Comparison of ENCODE assay signal across 8 mouse cellular contexts in genomic region chr15:89373027-89373761, GRCm38 (mm10). TPM values are rescaled to one million over a fixed set of nuclear protein-coding genes. Genes with fewer than 3 reads are reported as not detected.
DNase-seq lines count a peak whose midpoint lies in the region; ATAC-seq lines count a peak whose summit lies in the region.

No protein-coding gene starts in this region.

- H3K27me3 ChIP-seq in intestine, embryonic 14.5 days (replicated peaks; ENCODE audit: control insufficient read depth, insufficient read depth, low read length), result peaks cover 22% of the 10 kb centered on the region

- peak; percentile 80 for ATAC-seq in intestine, embryonic 14.5 days (replicated peaks; ENCODE audit: low FRiP score, low TSS enrichment, low read depth)
- ATAC-seq in megakaryocyte progenitor cell, adult 5-6 weeks (replicated peaks; ENCODE audit: poor library complexity), result peak; percentile 73

- peaks cover 11% of the 10 kb centered on the region for H3K4me1 ChIP-seq in intestine, embryonic 14.5 days (replicated peaks; ENCODE audit: control insufficient read depth, insufficient read depth, low read length)

- peak overlapping the region; percentile 70 for H3K9ac ChIP-seq in intestine, embryonic 14.5 days (ENCODE audit: low read length)

- WGBS in intestine, embryonic 14.5 days, result 2% methylated on average over 35 of the region's 35 CpGs

- H3K36me3 ChIP-seq in intestine, embryonic 14.5 days (ENCODE audit: control insufficient read depth, insufficient read depth, low read length), result peaks cover 45% of the 10 kb centered on the region

- no peaks in the 10 kb centered on the region for H3K9me3 ChIP-seq in intestine, embryonic 14.5 days (ENCODE audit: control insufficient read depth, low read length)

- DNase-seq in adrenal gland, adult 18-20 months (ENCODE audit: low spot score in 2 of 2), result peak; percentile 76 to 84
- peak; percentile 89 for DNase-seq in embryo, embryonic 11 days
- peak; percentile 80 for DNase-seq in gastrocnemius, postnatal 25 days
- peak; percentile 93 for DNase-seq in intestine, embryonic 14.5 days (ENCODE audit: low spot score)
- peak; percentile 77 to 91 for DNase-seq in left cerebral cortex, postnatal 10 days (ENCODE audit: extremely low spot score in 1 of 2, low spot score in 2 of 2)
- peak; percentile 88 for DNase-seq in right cerebral cortex, postnatal 14 days
- DNase-seq in urinary bladder, postnatal 25 days (ENCODE audit: low spot score), result peak; percentile 82

- H3K27ac ChIP-seq in intestine, embryonic 14.5 days (ENCODE audit: low read depth), result peak overlapping the region; percentile 86

- peak overlapping the region; percentile 68 for H3K4me3 ChIP-seq in intestine, embryonic 14.5 days (ENCODE audit: low read depth, low read length)

- H3K4me2 ChIP-seq in intestine, embryonic 14.5 days (ENCODE audit: low read length), result peak overlapping the region; percentile 77

- intact Hi-C loops in left cerebral cortex, postnatal 10 days (cut with DNase I), result no loop called here

RNA-seq across cellular contexts. Expression of gene Sco2, which starts 0.5 kb away (rescaled TPM):
- 10 to 100 TPM; 31.9 to 33.3 TPM for total RNA-seq in adrenal gland, adult 18-20 months (2021)
- total RNA-seq in gastrocnemius, postnatal 25 days (2021), result 10 to 100 TPM; 14.7 to 21.8 TPM
- 12.3 and 14.6 TPM in 2 replicates for polyA plus RNA-seq in intestine, embryonic 14.5 days (2014; fragmentation: Nextera tagmentation; extraction: Ambion mirVana)
- 10 to 100 TPM; 28.6 to 30.5 TPM for total RNA-seq in left cerebral cortex, postnatal 10 days (2021)
- 15.9 and 20.6 TPM in 2 replicates for total RNA-seq in megakaryocyte progenitor cell, adult 5-6 weeks (2015)
- total RNA-seq in megakaryocyte progenitor cell, adult 5-6 weeks (2017), result 14.4 and 14.7 TPM in 2 replicates

RNA-seq across cellular contexts. Expression of gene Tymp, which starts 3.6 kb away (rescaled TPM):
- total RNA-seq in adrenal gland, adult 18-20 months (2021), result under 1 TPM; 0.33 to 0.38 TPM
- under 1 TPM; 0.29 to 0.49 TPM for total RNA-seq in gastrocnemius, postnatal 25 days (2021)
- 1.2 and 1.5 TPM in 2 replicates for polyA plus RNA-seq in intestine, embryonic 14.5 days (2014; fragmentation: Nextera tagmentation; extraction: Ambion mirVana)
- total RNA-seq in left cerebral cortex, postnatal 10 days (2021), result 1 to 10 TPM; 1.2 to 1.6 TPM
- 0.10 and 0.17 TPM in 2 replicates for total RNA-seq in megakaryocyte progenitor cell, adult 5-6 weeks (2015)
- 0.42 and 0.71 TPM in 2 replicates for total RNA-seq in megakaryocyte progenitor cell, adult 5-6 weeks (2017)

RNA-seq across cellular contexts. Expression of gene Odf3b, which starts 5.9 kb away (rescaled TPM):
- under 1 TPM; 0.58 to 0.73 TPM for total RNA-seq in adrenal gland, adult 18-20 months (2021)
- total RNA-seq in gastrocnemius, postnatal 25 days (2021), result under 1 TPM in 1 of 2 experiments, not detected in 1; 0.32 TPM
- 0.34 TPM in 1 of 2 replicates, not detected in the other for polyA plus RNA-seq in intestine, embryonic 14.5 days (2014; fragmentation: Nextera tagmentation; extraction: Ambion mirVana)
- 1 to 10 TPM in 1 of 2 experiments, under 1 TPM in 1; 0.77 to 1.1 TPM for total RNA-seq in left cerebral cortex, postnatal 10 days (2021)
- 0.90 and 2.7 TPM in 2 replicates for total RNA-seq in megakaryocyte progenitor cell, adult 5-6 weeks (2015)
- total RNA-seq in megakaryocyte progenitor cell, adult 5-6 weeks (2017), result 1.9 and 3.7 TPM in 2 replicates

RNA-seq across cellular contexts. Expression of gene Klhdc7b, which starts 11.5 kb away (rescaled TPM):
- not detected for total RNA-seq in adrenal gland, adult 18-20 months (2021)
- total RNA-seq in gastrocnemius, postnatal 25 days (2021), result not detected
- not detected in 2 replicates for polyA plus RNA-seq in intestine, embryonic 14.5 days (2014; fragmentation: Nextera tagmentation; extraction: Ambion mirVana)
- total RNA-seq in left cerebral cortex, postnatal 10 days (2021), result not detected
- total RNA-seq in megakaryocyte progenitor cell, adult 5-6 weeks (2015), result 0.07 TPM in 1 of 2 replicates, not detected in the other
- under 0.01 TPM in 1 of 2 replicates, not detected in the other for total RNA-seq in megakaryocyte progenitor cell, adult 5-6 weeks (2017)

RNA-seq across cellular contexts. Expression of gene Ncaph2, which starts 17.7 kb away (rescaled TPM):
- 10 to 100 TPM; 67.7 to 69.6 TPM for total RNA-seq in adrenal gland, adult 18-20 months (2021)
- total RNA-seq in gastrocnemius, postnatal 25 days (2021), result 10 to 100 TPM; 35.1 to 37.0 TPM
- 157 and 170 TPM in 2 replicates for polyA plus RNA-seq in intestine, embryonic 14.5 days (2014; fragmentation: Nextera tagmentation; extraction: Ambion mirVana)
- total RNA-seq in left cerebral cortex, postnatal 10 days (2021), result 10 to 100 TPM; 88.3 to 93.1 TPM
- 82.4 and 115 TPM in 2 replicates for total RNA-seq in megakaryocyte progenitor cell, adult 5-6 weeks (2015)
- 96.7 and 97.9 TPM in 2 replicates for total RNA-seq in megakaryocyte progenitor cell, adult 5-6 weeks (2017)

Comparison
In these comparisons a context has a peak if more than half of its experiments do, and no peak if none do; other contexts are left out.
1. Peak in every context shown above with its lines: DNase-seq, ATAC-seq, H3K4me3 ChIP-seq and H3K27ac ChIP-seq.